Mouse (Mus musculus): ENCODE measurements around the gene Cox7a2l. TPM values are rescaled to one million over a fixed set of nuclear protein-coding genes. Genes with fewer than 3 reads are reported as not detected.

Gene Cox7a2l
- polyA plus RNA-seq, 1 experiment, result 289 TPM

DNA sequence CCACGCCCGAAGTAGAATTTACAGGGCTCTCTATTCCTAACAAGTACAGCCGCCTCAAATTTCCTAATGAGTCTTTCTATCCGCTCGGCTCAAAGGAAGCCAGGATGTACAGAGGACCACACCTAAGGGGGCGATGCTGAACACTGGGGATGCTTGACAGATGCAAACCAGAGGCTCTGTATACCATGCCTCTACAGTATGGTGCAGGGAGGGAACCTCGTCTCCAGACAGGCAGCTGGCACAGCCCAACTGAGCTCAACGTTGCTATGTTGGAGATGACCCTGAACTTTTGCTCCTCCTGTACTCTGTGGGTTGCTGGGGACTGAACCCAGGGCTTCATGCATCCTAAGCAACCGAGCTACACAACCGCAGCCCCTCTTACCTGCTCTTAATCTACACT lies 30.0 kb upstream of the Cox7a2l start:
- TF ChIP-seq POLR2A (IDR thresholded peaks at IDR 0.05; ENCODE audit: extremely low read depth, insufficient read depth, low read length) (no peak), CTCF (IDR thresholded peaks at IDR 0.05; ENCODE audit: extremely low read depth, insufficient read depth, low read length) (no peak)
- Histone ChIP-seq H3K27ac (ENCODE audit: insufficient read depth, low read length) (no peak overlapping the region), H3K4me1 (ENCODE audit: control insufficient read depth, insufficient read depth, low read length) (peaks cover 9% of the 10 kb centered on the region), H3K4me3 (ENCODE audit: insufficient read depth, low read length) (no peak overlapping the region)

DNA sequence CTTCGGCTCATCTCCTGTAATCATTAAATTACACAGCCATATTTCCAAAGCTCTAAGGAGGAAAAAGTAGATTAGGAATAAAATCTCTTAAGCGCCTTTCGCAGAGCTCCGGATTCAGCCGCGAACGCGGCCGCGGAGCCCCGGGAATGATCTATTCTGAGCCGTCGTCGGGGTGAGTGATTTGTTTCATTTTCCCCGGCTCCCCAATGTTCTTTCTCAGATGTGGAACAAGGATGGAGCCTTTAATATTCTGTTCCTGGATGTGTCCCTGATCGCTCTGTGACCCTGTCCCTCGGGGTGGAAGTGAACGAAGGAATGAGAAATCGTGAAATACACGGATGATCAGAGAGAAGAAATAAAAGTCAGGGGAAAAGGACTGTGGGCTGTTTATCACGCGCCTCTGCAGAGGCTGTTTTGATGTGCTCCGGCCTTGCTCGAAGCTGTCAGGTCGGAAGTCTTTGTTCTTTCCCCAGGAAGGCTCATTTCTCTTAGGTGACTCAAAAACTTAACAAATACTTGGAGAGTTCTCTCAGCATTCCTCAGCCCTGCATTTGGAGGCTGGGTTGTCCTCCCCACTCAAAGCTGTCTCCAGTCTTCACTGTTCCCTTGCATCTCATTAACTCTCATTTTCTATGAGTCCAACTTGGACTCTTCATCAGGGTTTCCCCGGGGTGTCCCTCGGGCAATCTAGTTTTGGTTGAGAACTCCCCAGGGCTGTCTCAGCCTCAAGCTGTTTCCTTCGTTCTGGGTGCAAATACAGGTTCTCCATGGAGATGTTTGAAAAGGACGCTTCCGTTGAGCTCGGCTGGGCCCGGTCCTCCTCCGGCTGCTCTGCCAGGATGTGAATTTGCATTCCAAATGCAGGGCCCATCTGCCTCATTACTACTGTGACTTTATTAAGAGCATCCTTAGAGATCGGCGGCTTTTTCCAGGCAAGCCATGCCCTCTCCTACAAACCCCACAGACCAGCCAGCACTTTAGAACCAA lies 28.9 kb upstream of the Cox7a2l start:
- Histone ChIP-seq H3K4me3 (ENCODE audit: insufficient read depth, low read length) (no peak overlapping the region), H3K27ac (ENCODE audit: insufficient read depth, low read length) (no peak overlapping the region), H3K4me1 (ENCODE audit: control insufficient read depth, insufficient read depth, low read length) (peaks cover 9% of the 10 kb centered on the region)
- no peak for TF ChIP-seq CTCF (IDR thresholded peaks at IDR 0.05; ENCODE audit: extremely low read depth, insufficient read depth, low read length)
- TF ChIP-seq POLR2A (IDR thresholded peaks at IDR 0.05; ENCODE audit: extremely low read depth, insufficient read depth, low read length), result no peak

DNA sequence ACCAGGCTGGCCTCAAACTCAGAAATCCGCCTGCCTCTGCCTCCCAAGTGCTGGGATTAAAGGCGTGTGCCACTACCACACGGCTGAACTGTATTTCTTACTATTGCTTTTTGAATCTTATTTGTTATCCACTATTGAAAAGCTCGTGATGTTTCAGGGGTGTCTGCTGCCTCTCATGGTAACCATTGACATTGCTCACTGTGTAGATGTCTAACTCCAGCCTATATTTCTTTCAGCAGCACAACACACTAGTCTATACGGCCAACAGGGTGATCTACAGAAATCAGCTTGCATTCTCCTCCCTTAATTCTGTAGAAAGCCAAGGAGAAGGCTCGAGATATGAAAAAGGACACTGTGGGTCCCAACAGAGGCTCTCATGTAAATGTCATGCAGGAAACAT lies 28.1 kb upstream of the Cox7a2l start:
- Histone ChIP-seq H3K4me3 (ENCODE audit: insufficient read depth, low read length) (no peak overlapping the region), H3K27ac (ENCODE audit: insufficient read depth, low read length) (no peak overlapping the region), H3K4me1 (ENCODE audit: control insufficient read depth, insufficient read depth, low read length) (peaks cover 9% of the 10 kb centered on the region)
- no peak for TF ChIP-seq POLR2A (IDR thresholded peaks at IDR 0.05; ENCODE audit: extremely low read depth, insufficient read depth, low read length)
- TF ChIP-seq CTCF (IDR thresholded peaks at IDR 0.05; ENCODE audit: extremely low read depth, insufficient read depth, low read length), result no peak

DNA sequence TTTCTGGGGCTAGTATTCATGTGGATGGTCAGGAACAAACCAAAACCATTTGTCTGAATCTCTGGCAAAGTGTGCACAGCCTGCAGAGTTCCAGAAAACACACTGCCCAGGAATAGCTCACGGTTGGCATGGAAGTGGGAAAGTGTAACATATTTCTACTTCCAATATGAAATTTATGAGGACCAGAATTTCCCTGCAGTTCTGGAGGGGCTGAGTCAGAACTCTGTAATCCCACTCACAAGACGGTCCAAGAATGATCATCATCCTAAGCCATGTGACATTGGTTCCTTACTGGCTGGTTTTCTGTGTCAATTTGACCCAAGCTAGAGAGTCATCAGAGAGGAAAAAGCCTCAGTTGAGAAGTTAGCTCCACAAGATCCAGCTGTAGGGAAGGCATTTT lies 25.3 kb upstream of the Cox7a2l start:
- TF ChIP-seq POLR2A (IDR thresholded peaks at IDR 0.05; ENCODE audit: extremely low read depth, insufficient read depth, low read length) (no peak), CTCF (IDR thresholded peaks at IDR 0.05; ENCODE audit: extremely low read depth, insufficient read depth, low read length) (no peak)

DNA sequence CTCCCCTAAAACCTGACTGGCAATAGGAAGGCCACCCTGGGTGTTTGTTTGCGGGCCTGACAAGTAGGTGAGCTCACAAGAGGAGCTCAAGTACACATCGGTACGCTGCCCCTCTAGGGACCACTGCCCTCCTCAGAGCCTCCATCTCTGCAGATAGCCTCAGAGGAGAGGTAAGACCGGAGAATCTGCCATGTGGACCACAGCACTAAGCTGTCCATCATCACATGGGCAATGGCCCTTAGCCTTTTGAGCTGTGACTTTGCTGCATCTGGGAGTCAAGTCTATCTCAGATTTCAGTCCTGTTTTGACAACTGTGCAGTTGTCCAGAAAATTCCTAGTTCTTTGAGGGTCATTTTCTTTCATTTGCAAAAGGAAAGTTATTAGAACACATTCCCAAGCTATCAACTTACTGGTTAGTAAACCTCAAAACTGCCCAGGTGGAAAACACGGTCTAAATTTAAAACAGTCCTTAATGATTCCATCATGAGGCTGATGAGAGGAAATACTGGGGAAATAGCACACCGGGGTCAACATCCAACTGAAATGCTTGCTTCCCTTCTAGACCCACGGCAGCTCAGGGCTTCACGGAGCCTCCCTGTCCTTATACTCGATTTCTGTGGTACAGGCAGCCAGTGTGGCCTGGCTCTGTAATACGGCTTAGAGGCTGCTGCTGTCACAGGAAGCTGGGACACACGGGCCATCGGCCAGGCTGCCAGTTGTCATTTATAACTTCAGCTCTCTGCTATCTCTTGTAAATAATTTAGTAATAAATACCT lies 22.3 kb upstream of the Cox7a2l start:
- no peak overlapping the region for H3K27ac ChIP-seq (ENCODE audit: insufficient read depth, low read length)
- no peak overlapping the region for H3K4me3 ChIP-seq (ENCODE audit: insufficient read depth, low read length)
- no peaks in the 10 kb centered on the region for H3K4me1 ChIP-seq (ENCODE audit: control insufficient read depth, insufficient read depth, low read length)
- TF ChIP-seq POLR2A (IDR thresholded peaks at IDR 0.05; ENCODE audit: extremely low read depth, insufficient read depth, low read length) (no peak), CTCF (IDR thresholded peaks at IDR 0.05; ENCODE audit: extremely low read depth, insufficient read depth, low read length) (no peak)

More for the DNA sequence above, 25.3 kb upstream of the Cox7a2l start:
- Histone ChIP-seq H3K27ac (ENCODE audit: insufficient read depth, low read length) (no peak overlapping the region), H3K4me3 (ENCODE audit: insufficient read depth, low read length) (no peak overlapping the region), H3K4me1 (ENCODE audit: control insufficient read depth, insufficient read depth, low read length) (peaks cover 2% of the 10 kb centered on the region)

DNA sequence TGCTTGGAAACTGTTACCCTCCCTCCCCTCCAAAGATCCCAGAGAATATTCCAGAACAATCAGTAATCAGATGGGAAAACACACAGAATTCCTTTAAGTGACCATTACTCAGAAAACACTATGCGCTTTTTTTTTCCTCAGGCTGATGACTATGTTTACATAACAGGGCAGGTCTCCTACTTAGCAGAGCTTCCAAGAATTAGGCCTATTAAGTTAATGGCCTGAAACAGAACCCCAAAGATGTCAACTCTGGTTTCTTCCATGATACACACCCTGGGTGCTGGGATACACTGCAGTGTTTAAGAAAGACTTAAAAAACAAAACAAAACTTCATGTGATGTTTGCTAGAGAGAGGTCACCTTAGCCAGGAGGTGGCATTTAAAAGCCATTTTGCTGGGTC lies 21.6 kb upstream of the Cox7a2l start:
- Histone ChIP-seq H3K4me3 (ENCODE audit: insufficient read depth, low read length) (no peak overlapping the region), H3K4me1 (ENCODE audit: control insufficient read depth, insufficient read depth, low read length) (no peaks in the 10 kb centered on the region), H3K27ac (ENCODE audit: insufficient read depth, low read length) (no peak overlapping the region)
- TF ChIP-seq POLR2A (IDR thresholded peaks at IDR 0.05; ENCODE audit: extremely low read depth, insufficient read depth, low read length) (no peak), CTCF (IDR thresholded peaks at IDR 0.05; ENCODE audit: extremely low read depth, insufficient read depth, low read length) (no peak)

DNA sequence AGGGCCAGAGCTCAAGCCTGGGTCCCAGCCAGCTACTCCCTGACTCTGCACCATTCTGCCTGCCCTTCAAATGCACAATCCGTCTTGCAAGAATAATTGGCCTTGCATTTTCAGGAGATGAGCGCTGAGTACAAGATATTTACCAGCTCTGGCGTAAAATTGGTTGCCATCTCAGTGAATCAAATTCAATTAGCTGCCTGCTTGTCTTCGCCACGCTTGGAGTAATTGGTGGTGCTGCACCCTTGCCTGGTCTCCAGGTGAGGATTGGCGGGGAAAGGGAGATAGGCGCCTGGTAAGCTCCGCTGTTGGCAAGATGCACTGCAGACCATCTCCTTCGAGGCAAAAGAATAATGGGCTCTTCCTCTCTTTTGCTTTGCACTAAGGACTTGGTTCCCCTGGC lies 21.0 kb upstream of the Cox7a2l start:
- H3K27ac ChIP-seq (ENCODE audit: insufficient read depth, low read length), result no peak overlapping the region
- no peak for TF ChIP-seq CTCF (IDR thresholded peaks at IDR 0.05; ENCODE audit: extremely low read depth, insufficient read depth, low read length)
- no peak for TF ChIP-seq POLR2A (IDR thresholded peaks at IDR 0.05; ENCODE audit: extremely low read depth, insufficient read depth, low read length)

DNA sequence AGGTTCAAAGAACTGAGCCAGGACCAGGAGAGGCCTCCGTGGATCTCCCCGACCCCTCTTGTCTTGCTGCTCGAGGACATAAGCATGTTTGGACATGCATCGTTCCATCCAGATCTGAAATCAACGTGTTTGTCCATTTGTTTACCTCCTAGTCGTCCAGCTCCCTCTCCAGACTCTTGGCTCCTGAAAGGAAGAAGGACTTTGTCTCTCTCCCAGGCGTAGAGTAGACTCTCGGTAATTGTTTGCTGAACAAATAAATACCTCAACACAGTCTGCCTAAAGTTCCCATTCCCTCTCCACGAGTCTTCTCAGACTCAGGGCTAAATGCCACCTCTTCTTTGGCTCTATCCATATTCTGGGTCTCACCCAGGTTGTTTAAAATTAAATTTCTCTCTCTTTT lies 16.0 kb upstream of the Cox7a2l start:
- H3K4me3 ChIP-seq (ENCODE audit: insufficient read depth, low read length), result no peak overlapping the region
- H3K27ac ChIP-seq (ENCODE audit: insufficient read depth, low read length), result no peak overlapping the region
- no peaks in the 10 kb centered on the region for H3K4me1 ChIP-seq (ENCODE audit: control insufficient read depth, insufficient read depth, low read length)
- TF ChIP-seq CTCF (IDR thresholded peaks at IDR 0.05; ENCODE audit: extremely low read depth, insufficient read depth, low read length) (no peak), POLR2A (IDR thresholded peaks at IDR 0.05; ENCODE audit: extremely low read depth, insufficient read depth, low read length) (no peak)

More for the DNA sequence above, 21.0 kb upstream of the Cox7a2l start:
- Histone ChIP-seq H3K4me1 (ENCODE audit: control insufficient read depth, insufficient read depth, low read length) (no peaks in the 10 kb centered on the region), H3K4me3 (ENCODE audit: insufficient read depth, low read length) (no peak overlapping the region)

DNA sequence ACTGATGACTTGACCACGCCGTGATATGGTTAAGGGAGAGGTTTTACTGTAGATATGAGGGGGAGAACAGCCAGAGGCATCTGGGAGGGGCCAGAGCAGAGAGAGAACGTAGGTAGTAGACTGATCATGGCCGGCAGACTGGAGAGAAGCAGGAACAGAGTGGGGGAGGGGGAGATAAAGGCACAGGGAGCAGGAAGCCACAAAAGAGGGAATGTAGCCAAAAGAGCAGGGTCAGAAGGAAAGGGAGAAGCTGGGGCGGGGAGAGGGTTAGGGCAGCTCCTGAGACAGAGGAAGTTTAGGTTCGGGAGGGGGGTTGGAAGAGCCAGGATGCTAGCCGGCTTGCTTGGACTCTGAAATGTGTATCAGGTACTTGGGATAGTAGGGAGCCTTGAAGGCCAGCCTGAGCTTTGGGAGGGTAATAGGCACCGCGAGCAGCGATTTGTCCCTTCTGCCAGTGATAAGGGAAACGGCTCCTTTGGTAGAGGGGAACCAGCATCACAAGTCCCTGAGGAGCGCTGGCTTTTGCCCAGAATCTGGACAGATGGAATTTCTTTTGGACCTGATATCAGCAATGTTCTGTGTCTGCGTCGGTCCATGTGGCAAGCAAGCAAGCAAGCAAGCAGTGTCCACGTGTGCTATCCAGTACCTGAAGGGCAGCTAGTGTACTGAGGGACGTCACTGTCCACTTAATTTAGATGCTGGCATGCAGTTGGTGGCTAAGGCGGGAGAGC lies 10.7 kb upstream of the Cox7a2l start:
- Histone ChIP-seq H3K27ac (ENCODE audit: insufficient read depth, low read length) (no peak overlapping the region), H3K4me1 (ENCODE audit: control insufficient read depth, insufficient read depth, low read length) (no peaks in the 10 kb centered on the region; the same call in 1 of the 2 replicates), H3K4me3 (ENCODE audit: insufficient read depth, low read length) (no peak overlapping the region)
- TF ChIP-seq CTCF (IDR thresholded peaks at IDR 0.05; ENCODE audit: extremely low read depth, insufficient read depth, low read length) (no peak), POLR2A (IDR thresholded peaks at IDR 0.05; ENCODE audit: extremely low read depth, insufficient read depth, low read length) (no peak)
